Mouse (Mus musculus): Measurements from ENCODE around the gene Neurl1a.

- no peak for TF ChIP-seq POLR2A (IDR thresholded peaks at IDR 0.05; ENCODE audit: borderline replicate concordance, control insufficient read depth, low read depth, low read length)
- no peak for TF ChIP-seq CTCF (IDR thresholded peaks at IDR 0.05; ENCODE audit: control insufficient read depth, insufficient read depth, low read length)
Observed at GRCm38 (mm10) chr19:47224743-47225142, 46.1 kb downstream of the Neurl1a start.

Measured in bone marrow, adult 2 months (tissue).